Mouse (Mus musculus) ES-E14 (cell line): ENCODE data around the gene Rap1gds1. TPM values are rescaled to one million over a fixed set of nuclear protein-coding genes. Genes with fewer than 3 reads are reported as not detected.

ENCODE experiments used
- DNase-seq: peaks from one replicate; pipeline ENCODE4 v3.0.0-alpha.2; 2013; ENCODE audit warnings: low read depth, low spot score
- H3K27ac ChIP-seq: 2 replicates; pipeline ENCODE4 v1.5.1; 2012; ENCODE audit warnings: low read depth, mild to moderate bottlenecking, low read length, moderate library complexity, mixed read lengths; ENCODE audit not compliant: poor library complexity, insufficient read depth, severe bottlenecking
- H3K36me3 ChIP-seq: 2 replicates; pipeline ENCODE4 v1.6.1; 2012; ENCODE audit warnings: mild to moderate bottlenecking, low read length, moderate library complexity, mixed read lengths; ENCODE audit not compliant: control insufficient read depth, poor library complexity, insufficient read depth, severe bottlenecking
- H3K4me1 ChIP-seq, 2 experiments: fragments of 150-350 bp in 1 of 2; sonication (generic) in 1 of 2; 2 replicates each; pipeline ENCODE4 v1.6.1; 2012; ENCODE audit warnings: low read length in 2 of 2, mild to moderate bottlenecking in 1 of 2, mixed read lengths in 1 of 2; ENCODE audit not compliant: control insufficient read depth in 2 of 2, insufficient read depth in 2 of 2, poor library complexity in 1 of 2
- H3K4me3 ChIP-seq, 2 experiments: fragments of 150-350 bp in 1 of 2; sonication (generic) in 1 of 2; 2 replicates each; pipeline ENCODE4 v1.5.1; 2012; ENCODE audit warnings: low read length in 2 of 2, low read depth in 1 of 2, mild to moderate bottlenecking in 1 of 2, mixed read lengths in 1 of 2; ENCODE audit not compliant: insufficient read depth in 1 of 2, poor library complexity in 1 of 2, severe bottlenecking in 1 of 2
- H3K9ac ChIP-seq: 2 replicates; pipeline ENCODE4 v1.6.1; 2012; ENCODE audit warnings: low read depth, mild to moderate bottlenecking, low read length, mixed read lengths; ENCODE audit not compliant: poor library complexity, insufficient read depth, severe bottlenecking
- H3K9me3 ChIP-seq: fragments of 150-350 bp; sonication (generic); 2 replicates; pipeline ENCODE4 v1.6.1; 2012; ENCODE audit warnings: low read depth, mild to moderate bottlenecking, low read length; ENCODE audit not compliant: control insufficient read depth, insufficient read depth
- CHD2 ChIP-seq: IDR thresholded peaks from 2 replicates; pipeline ENCODE4 v1.6.1; 2014; ENCODE audit warnings: mild to moderate bottlenecking, low read depth, low read length, inconsistent platforms
- HCFC1 ChIP-seq: IDR thresholded peaks from 2 replicates; pipeline ENCODE4 v1.6.1; 2012; ENCODE audit warnings: low read length, inconsistent platforms, borderline replicate concordance; ENCODE audit not compliant: insufficient read depth
- MAFK ChIP-seq: IDR thresholded peaks from 2 replicates; pipeline ENCODE4 v1.6.1; 2014; ENCODE audit warnings: mild to moderate bottlenecking, low read depth, low read length, inconsistent platforms; ENCODE audit not compliant: insufficient read depth
- ZC3H11A ChIP-seq: IDR thresholded peaks from 2 replicates; pipeline ENCODE4 v1.6.1; 2012; ENCODE audit warnings: low read depth, mild to moderate bottlenecking, inconsistent platforms, low read length, borderline replicate concordance
- ZNF384 ChIP-seq: IDR thresholded peaks from 2 replicates; pipeline ENCODE4 v1.6.1; 2012; ENCODE audit warnings: low read depth, low read length, inconsistent platforms
- in situ Hi-C, 2 experiments: fragments of 600-800 bp; cut with MboI; formaldehyde crosslinking; loops; one replicate each; pipeline ENCODE4 v1.15.1; 2025; ENCODE audit warnings: low sequenced_read_pairs in 2 of 2, inconsistent platforms in 1 of 2; ENCODE audit not compliant: unreplicated experiment in 2 of 2
- total RNA-seq: library from RNA; depleted of rRNA; stranded (reverse); fragments of 300-350 nt; gene quantifications from 2 replicates; pipeline ENCODE4 v1.2.3, GENCODE M21; 2012

Rap1gds1 gene
- total RNA-seq, 1 experiment = 21.9 TPM

DNA sequence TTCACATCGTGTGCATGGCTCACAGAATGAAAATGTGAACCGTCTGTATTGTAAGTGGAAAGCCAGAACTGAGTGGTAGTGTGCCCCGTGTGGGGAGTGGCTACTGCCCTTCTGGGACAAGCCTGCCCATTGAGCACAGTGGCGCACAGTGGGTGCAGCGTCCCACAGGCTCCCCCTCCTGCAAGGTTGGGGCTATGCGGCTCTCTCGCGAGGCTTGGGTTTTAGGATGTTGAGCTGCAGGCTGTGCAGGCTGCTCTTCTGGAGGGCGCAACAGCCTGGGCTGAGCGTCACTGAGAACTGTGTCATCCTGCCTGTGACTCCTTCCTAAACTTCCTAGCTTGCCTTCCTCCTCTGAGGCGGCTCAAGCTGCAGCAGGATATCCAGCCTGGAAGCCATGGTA lies 177.5 kb downstream of the Rap1gds1 start:
- H3K9ac ChIP-seq = peak overlapping the region; percentile 40; the same call in 1 of the 2 replicates
- TF ChIP-seq HCFC1 = no peak
- no peak overlapping the region for H3K27ac ChIP-seq
- peaks cover 0 to 2% of the 10 kb centered on the region in 2 experiments; a peak in 2 of 4 replicates for H3K4me1 ChIP-seq
- DNase-seq = no peak
- in situ Hi-C loops = no loop called here
- H3K4me3 ChIP-seq = 0 out of 4 replicates have a peak overlapping the region, but pooled peaks of 1 of the 2 experiments have one; percentile 22
- peaks cover 10% of the 10 kb centered on the region; the same call in 1 of the 2 replicates for H3K36me3 ChIP-seq
- H3K9me3 ChIP-seq = no peaks in the 10 kb centered on the region

GRCm38 (mm10) chr3:138893520-138893919 lies 181.5 kb downstream of the Rap1gds1 start:
- Histone ChIP-seq H3K4me3 (no peak overlapping the region), H3K36me3 (peaks cover 6% of the 10 kb centered on the region; the same call in 1 of the 2 replicates), H3K9me3 (no peaks in the 10 kb centered on the region), H3K9ac (no peak overlapping the region), H3K4me1 (peaks cover 0 to 2% of the 10 kb centered on the region in 2 experiments; a peak in 2 of 4 replicates), H3K27ac (no peak overlapping the region)
- in situ Hi-C loops = no loop called here
- DNase-seq = no peak
- TF ChIP-seq MAFK (no peak), ZC3H11A (no peak), CHD2 (no peak), ZNF384 (no peak), HCFC1 (no peak)

DNA sequence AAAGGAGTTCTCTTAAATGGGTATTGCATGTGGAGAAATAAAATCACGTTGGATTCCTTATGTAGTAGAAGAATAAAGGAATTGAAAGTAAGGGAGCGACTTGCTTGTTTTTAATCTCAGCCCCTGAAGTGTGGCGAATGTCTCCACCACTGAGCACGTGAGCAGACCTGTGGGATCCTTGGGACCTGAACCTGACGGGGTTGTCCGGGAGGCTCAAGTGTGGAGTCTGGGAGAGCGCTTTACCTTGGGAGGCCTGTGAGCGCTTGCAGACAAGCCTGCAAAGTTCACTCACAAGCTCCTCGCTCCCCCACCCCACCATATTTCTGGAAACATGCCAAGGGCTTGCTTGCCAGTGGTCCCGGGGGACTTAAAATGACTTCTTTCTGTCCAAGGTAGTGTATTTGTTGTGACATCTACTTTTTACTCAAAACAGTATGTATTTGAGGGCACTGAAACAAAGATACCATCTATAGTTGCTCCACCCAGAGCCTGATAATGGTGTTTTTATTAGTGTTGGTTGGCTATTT lies 185.2 kb downstream of the Rap1gds1 start:
- Histone ChIP-seq H3K9ac (no peak overlapping the region), H3K36me3 (no peaks in the 10 kb centered on the region), H3K4me3 (no peak overlapping the region), H3K4me1 (peaks cover 0 to 2% of the 10 kb centered on the region in 2 experiments; a peak in 1 of 4 replicates), H3K9me3 (no peaks in the 10 kb centered on the region), H3K27ac (no peak overlapping the region)
- TF ChIP-seq HCFC1 (no peak), ZC3H11A (no peak), ZNF384 (no peak), MAFK (no peak), CHD2 (no peak)
- in situ Hi-C loops = no loop called here
- DNase-seq = no peak

DNA sequence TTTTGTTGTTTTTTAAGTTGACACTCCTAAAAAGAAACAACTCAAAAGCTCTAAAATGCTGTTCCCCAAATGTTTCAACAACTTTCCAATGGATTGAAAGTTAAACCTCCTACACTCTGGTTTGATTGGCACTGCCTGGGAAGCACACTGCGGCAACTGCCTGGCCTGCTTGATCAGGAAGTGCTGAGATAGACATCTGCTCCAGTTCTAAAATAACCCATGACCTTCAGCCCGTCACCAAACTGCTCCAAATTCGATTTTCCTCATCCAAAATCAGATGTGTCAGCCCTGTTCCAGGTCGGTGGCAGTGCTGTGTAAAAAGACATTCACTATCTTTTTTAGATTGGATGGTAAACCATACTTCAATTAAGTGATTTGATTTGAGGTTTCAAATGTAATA lies 185.8 kb downstream of the Rap1gds1 start:
- Histone ChIP-seq H3K27ac (no peak overlapping the region), H3K4me1 (peaks cover 0 to 2% of the 10 kb centered on the region in 2 experiments; a peak in 1 of 4 replicates), H3K9ac (no peak overlapping the region), H3K4me3 (no peak overlapping the region), H3K36me3 (no peaks in the 10 kb centered on the region; the same call in 1 of the 2 replicates), H3K9me3 (no peaks in the 10 kb centered on the region)
- in situ Hi-C loops = no loop called here
- no peak for DNase-seq
- TF ChIP-seq HCFC1 = no peak
- no peak for TF ChIP-seq ZC3H11A
- TF ChIP-seq CHD2 = no peak
- TF ChIP-seq MAFK = no peak
- TF ChIP-seq ZNF384 = no peak

GRCm38 (mm10) chr3:138886121-138886520 lies 188.9 kb downstream of the Rap1gds1 start:
- Histone ChIP-seq H3K36me3 (no peaks in the 10 kb centered on the region; the same call in 1 of the 2 replicates), H3K27ac (no peak overlapping the region), H3K9ac (no peak overlapping the region), H3K4me3 (no peak overlapping the region), H3K4me1 (no peaks in the 10 kb centered on the region), H3K9me3 (no peaks in the 10 kb centered on the region)
- in situ Hi-C loops = no loop called here
- no peak for TF ChIP-seq ZC3H11A
- no peak for DNase-seq
